Mouse (Mus musculus) neural tube, embryonic 12.5 days (tissue): ENCODE measurements at regions not wholly inside any gene's neighbourhood (a gene's known extent, or its start where the extent isn't known, plus 50 kb on each side); places are given as distances from the start of the nearest gene placed in this dataset.
"Not testable (repeated sequence)": the region's sequence is repeated elsewhere in the genome, so short reads cannot be mapped to it uniquely, and the experiment has no call there.

Source experiments
- ATAC-seq: fragments of 200-750 bp; cut with Nextera tagmentation; 2 replicates; pipeline ENCODE4 v1.8.0; 2017; ENCODE audit warnings: low read depth, mild to moderate bottlenecking, moderate TSS enrichment, moderate library complexity; ENCODE audit not compliant: low FRiP score
- H3K27ac ChIP-seq: fragments of 300-500 bp; sonication (generic); 2 replicates; pipeline ENCODE4 v1.5.1; 2016
- H3K27me3 ChIP-seq: fragments of 300-500 bp; sonication (generic); replicated peaks from 2 replicates; pipeline ENCODE4 v1.6.1; 2016; ENCODE audit warnings: mild to moderate bottlenecking
- H3K36me3 ChIP-seq: fragments of 300-500 bp; sonication (generic); 2 replicates; pipeline ENCODE4 v1.6.1; 2016; ENCODE audit warnings: mild to moderate bottlenecking
- H3K4me1 ChIP-seq: fragments of 300-500 bp; sonication (generic); 2 replicates; pipeline ENCODE4 v1.6.1; 2016
- H3K4me2 ChIP-seq: fragments of 300-500 bp; sonication (generic); replicated peaks from 2 replicates; pipeline ENCODE4 v1.6.1; 2016; ENCODE audit warnings: mild to moderate bottlenecking
- H3K4me3 ChIP-seq: fragments of 300-500 bp; sonication (generic); 2 replicates; pipeline ENCODE4 v1.5.1; 2016
- H3K9ac ChIP-seq: fragments of 300-500 bp; sonication (generic); 2 replicates; pipeline ENCODE4 v1.6.1; 2016; ENCODE audit warnings: mild to moderate bottlenecking
- H3K9me3 ChIP-seq: fragments of 300-500 bp; sonication (generic); 2 replicates; pipeline ENCODE4 v1.6.1; 2016; ENCODE audit warnings: mild to moderate bottlenecking
- WGBS: fragments of 180-500 bp; shearing (Covaris S2); methylation state at CpG from one replicate; pipeline ENCODE4 v1.1.7; 2016; 5-methylcytosine and 5-hydroxymethylcytosine counted together

DNA sequence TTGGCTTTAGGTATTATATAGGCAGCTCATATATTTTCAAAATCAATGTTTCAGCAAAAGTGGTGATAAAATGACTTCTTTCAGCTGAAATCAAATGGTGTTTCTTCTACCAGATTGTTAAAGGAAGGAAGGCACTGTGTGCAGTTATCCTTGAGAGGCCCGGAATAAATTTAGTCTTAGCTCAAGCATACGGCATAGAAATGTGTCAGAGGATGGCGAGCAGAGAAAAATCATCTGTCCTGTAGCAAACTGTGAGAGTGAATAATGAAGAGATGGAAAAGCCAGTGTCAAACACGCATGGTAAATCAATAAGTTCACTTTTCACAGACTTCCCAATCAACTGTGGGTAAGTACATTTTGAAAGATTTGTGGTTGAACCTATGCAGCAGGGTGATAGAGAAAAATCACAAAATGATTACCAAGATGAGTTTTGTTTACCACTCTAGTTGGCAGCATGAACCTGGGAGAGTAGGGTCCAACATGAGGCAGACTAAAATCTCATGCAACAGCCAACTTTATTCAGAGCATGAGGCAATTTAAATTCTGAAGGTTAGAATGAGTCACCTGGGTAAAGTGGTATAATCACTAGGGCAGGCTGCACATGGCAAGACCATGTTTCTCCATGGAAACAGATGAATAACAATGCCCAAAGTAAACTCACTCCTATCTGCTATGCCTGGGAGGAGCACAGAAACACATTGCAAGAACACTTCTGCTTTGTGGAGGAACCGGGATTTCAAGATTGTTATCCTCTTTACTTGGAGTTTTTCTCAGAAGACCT, 55.7 kb downstream of the AI429214 start:
- Histone ChIP-seq H3K4me1 (no peaks in the 10 kb centered on the region), H3K4me2 (no peak overlapping the region), H3K9ac (no peak overlapping the region), H3K27ac (no peak overlapping the region), H3K9me3 (no peaks in the 10 kb centered on the region), H3K27me3 (no peaks in the 10 kb centered on the region), H3K4me3 (no peak overlapping the region), H3K36me3 (no peaks in the 10 kb centered on the region)
- 89% methylated on average over 5 of the region's 5 CpGs for WGBS
- no peak for ATAC-seq

- Histone ChIP-seq H3K27me3 (no peaks in the 10 kb centered on the region), H3K4me1 (no peaks in the 10 kb centered on the region), H3K9ac (no peak overlapping the region), H3K27ac (no peak overlapping the region), H3K9me3 (no peaks in the 10 kb centered on the region), H3K36me3 (no peaks in the 10 kb centered on the region), H3K4me2 (no peak overlapping the region), H3K4me3 (no peak overlapping the region)
- ATAC-seq: no peak
- 84% methylated on average over 6 of the region's 6 CpGs for WGBS
Observed at GRCm38 (mm10) chr8:37049969-37050683, 56.7 kb downstream of the AI429214 start.

DNA sequence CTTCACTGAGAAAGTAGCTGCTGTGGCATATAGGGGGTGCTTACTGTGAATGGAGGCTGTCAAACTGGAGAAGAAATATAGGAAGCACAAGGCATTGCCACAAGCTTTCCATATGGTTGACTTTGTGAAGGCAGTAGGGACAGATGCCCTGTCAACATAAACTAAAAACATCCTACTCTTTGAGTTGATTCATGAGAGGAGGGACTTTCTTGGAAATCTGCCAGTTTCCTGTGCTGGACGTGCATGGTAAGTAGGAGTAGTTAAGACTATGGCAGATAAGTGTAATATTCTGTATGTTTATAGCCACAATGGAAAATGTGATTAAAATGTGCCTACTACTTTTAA, 57.3 kb downstream of the AI429214 start:
- H3K27ac ChIP-seq: no peak overlapping the region
- peak; percentile 29; the same call in 1 of the 2 replicates for ATAC-seq
- no peaks in the 10 kb centered on the region for H3K36me3 ChIP-seq
- no peak overlapping the region for H3K4me3 ChIP-seq
- 40% methylated on average over 1 of the region's 1 CpGs for WGBS
- no peaks in the 10 kb centered on the region for H3K4me1 ChIP-seq
- H3K9ac ChIP-seq: no peak overlapping the region
- H3K27me3 ChIP-seq: no peaks in the 10 kb centered on the region
- no peaks in the 10 kb centered on the region for H3K9me3 ChIP-seq
- H3K4me2 ChIP-seq: no peak overlapping the region

DNA sequence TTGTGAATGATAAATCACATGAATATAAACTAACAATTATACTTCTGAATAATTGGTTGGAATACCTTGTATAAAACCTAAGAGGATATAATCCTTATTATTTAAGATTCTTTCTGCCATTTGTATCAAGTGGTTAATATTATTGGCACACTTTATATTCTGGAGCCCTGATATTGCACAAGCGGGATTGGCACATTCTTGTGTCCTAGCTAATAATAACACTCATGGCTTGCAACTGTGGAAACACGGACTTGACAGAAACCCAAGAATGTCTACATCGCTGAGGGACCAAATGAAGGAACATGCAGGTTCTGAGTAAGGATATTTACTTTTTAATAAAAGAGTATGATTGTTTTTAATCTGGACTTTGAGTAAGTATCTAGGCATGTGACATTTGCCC, 63.0 kb downstream of the AI429214 start:
- H3K27ac ChIP-seq: no peak overlapping the region
- H3K4me2 ChIP-seq: no peak overlapping the region
- H3K36me3 ChIP-seq: no peaks in the 10 kb centered on the region
- ATAC-seq: no peak
- H3K9me3 ChIP-seq: no peaks in the 10 kb centered on the region
- 89% methylated on average over 3 of the region's 3 CpGs for WGBS
- H3K4me1 ChIP-seq: no peaks in the 10 kb centered on the region
- no peaks in the 10 kb centered on the region for H3K27me3 ChIP-seq
- no peak overlapping the region for H3K4me3 ChIP-seq
- no peak overlapping the region for H3K9ac ChIP-seq

DNA sequence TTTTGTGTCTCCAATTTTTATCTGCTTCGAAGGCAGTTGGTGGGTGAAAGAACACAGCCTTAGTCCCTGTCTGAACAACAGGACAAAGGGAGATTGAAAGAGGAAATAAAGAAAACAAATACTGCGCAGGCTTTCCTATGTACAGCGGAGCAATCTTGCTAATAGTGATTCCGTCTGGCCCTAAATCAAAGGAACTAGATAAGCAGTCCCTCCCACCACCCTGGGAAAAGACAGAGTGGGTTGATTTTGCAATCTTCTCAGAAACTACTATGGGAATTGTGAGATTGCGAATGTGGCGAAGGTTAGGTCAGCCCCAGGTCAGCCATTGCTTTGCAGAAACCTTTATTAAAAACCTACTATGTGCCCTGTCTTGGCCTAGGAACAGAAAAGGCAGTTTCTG, 65.0 kb downstream of the AI429214 start:
- Histone ChIP-seq H3K9ac (no peak overlapping the region), H3K4me2 (no peak overlapping the region), H3K9me3 (no peaks in the 10 kb centered on the region), H3K36me3 (no peaks in the 10 kb centered on the region), H3K27me3 (no peaks in the 10 kb centered on the region), H3K27ac (no peak overlapping the region), H3K4me3 (no peak overlapping the region), H3K4me1 (no peaks in the 10 kb centered on the region)
- ATAC-seq: no peak
- WGBS: 80% methylated on average over 6 of the region's 6 CpGs

DNA sequence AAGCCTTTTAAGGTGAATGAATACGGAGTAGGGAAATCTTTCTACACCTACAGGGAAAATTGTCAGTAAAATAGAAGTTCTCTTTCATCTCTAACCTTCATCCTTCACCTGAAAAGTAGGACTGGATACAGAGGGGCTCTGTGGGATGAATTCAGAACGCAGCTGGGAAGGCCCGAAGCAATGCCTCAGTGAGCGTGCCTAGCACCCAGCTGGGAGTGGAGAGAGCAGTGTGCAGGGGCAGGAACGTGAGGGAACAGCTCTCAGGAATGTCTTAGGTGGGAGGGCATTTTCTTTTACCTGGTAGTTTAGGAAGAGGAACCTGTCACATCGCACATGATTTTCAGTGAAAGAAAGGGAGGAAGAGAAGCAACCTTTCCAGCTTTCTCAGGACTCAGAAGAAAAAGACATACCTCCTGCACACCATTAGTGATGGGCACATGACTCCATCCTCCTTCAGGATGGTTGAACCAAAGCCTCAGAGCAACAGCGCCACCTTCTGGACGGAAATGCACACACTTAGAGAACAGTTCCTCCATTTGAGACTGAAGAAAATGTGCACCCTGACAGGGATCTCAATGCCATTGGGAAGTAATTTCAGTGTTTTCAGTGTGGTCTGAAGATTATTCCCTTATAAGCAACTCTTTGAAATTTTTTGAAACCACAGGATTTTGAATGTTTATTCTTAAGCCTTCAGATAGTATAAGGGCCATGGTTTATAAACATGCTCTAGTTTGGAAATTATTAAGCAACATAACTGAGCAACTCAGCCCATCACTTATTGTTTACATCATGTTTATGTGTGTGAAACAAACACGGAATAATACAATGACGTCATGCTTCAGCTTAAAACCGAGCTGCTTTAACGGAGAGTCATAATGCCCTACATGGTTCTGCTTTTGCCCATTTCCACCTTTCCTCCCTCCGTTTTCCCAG, 68.9 kb downstream of the AI429214 start:
- WGBS: 30% methylated on average over 13 of the region's 13 CpGs
- no peaks in the 10 kb centered on the region for H3K36me3 ChIP-seq
- no peaks in the 10 kb centered on the region for H3K9me3 ChIP-seq
- ATAC-seq: peak; percentile 86
- no peak overlapping the region for H3K27ac ChIP-seq
- H3K4me3 ChIP-seq: no peak overlapping the region
- H3K27me3 ChIP-seq: no peaks in the 10 kb centered on the region
- H3K9ac ChIP-seq: no peak overlapping the region
- no peak overlapping the region for H3K4me2 ChIP-seq
- no peaks in the 10 kb centered on the region for H3K4me1 ChIP-seq

- no peaks in the 10 kb centered on the region for H3K4me1 ChIP-seq
- H3K9me3 ChIP-seq: no peaks in the 10 kb centered on the region
- H3K27ac ChIP-seq: no peak overlapping the region
- H3K9ac ChIP-seq: no peak overlapping the region
- no peaks in the 10 kb centered on the region for H3K36me3 ChIP-seq
- WGBS: 22% methylated on average over 12 of the region's 12 CpGs
- no peak overlapping the region for H3K4me2 ChIP-seq
- peak; percentile 68 for ATAC-seq
- H3K4me3 ChIP-seq: no peak overlapping the region
- no peaks in the 10 kb centered on the region for H3K27me3 ChIP-seq
Observed at GRCm38 (mm10) chr8:37063764-37064331, 70.4 kb downstream of the AI429214 start.

- Histone ChIP-seq H3K27ac (no peak overlapping the region), H3K9ac (no peak overlapping the region), H3K4me3 (no peak overlapping the region), H3K9me3 (no peaks in the 10 kb centered on the region), H3K27me3 (no peaks in the 10 kb centered on the region), H3K4me2 (no peak overlapping the region), H3K4me1 (no peaks in the 10 kb centered on the region), H3K36me3 (no peaks in the 10 kb centered on the region)
- no peak for ATAC-seq
- 28% methylated on average over 2 of the region's 2 CpGs for WGBS
Observed at GRCm38 (mm10) chr8:37072905-37073304, 79.5 kb downstream of the AI429214 start.

DNA sequence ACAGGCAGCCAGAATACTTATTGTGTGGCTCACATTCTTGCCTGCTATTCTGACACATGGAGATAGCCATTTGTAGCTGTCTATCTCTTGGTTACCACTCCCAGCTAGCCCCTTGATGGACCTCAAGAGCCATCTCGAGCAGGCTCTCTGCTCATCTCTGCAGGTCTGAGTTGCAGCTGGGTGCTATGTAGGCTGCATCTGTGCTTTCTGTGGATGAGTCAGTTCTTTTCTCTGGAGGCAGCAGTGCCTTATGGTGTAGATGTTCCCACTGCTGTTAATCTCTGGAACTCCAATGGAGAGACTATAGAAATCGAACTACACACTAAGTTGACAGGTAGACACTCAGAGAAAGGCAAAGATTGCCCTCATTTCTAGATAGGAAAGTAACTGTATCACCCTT, 106.3 kb downstream of the AI429214 start:
- 72% methylated on average over 2 of the region's 2 CpGs for WGBS
- Histone ChIP-seq H3K4me3 (no peak overlapping the region), H3K36me3 (no peaks in the 10 kb centered on the region), H3K4me1 (no peaks in the 10 kb centered on the region), H3K27ac (no peak overlapping the region), H3K27me3 (no peaks in the 10 kb centered on the region), H3K9ac (no peak overlapping the region), H3K4me2 (no peak overlapping the region), H3K9me3 (no peaks in the 10 kb centered on the region)
- ATAC-seq: no peak

GRCm38 (mm10) chr8:37112386-37112785, 119.0 kb downstream of the AI429214 start:
- H3K27ac ChIP-seq, H3K4me2 ChIP-seq, H3K27me3 ChIP-seq, H3K9me3 ChIP-seq, H3K9ac ChIP-seq, H3K4me3 ChIP-seq, ATAC-seq, H3K4me1 ChIP-seq, H3K36me3 ChIP-seq: not testable (repeated sequence)

GRCm38 (mm10) chr8:37125834-37126233, 132.4 kb downstream of the AI429214 start:
- no peak overlapping the region for H3K4me3 ChIP-seq
- no peaks in the 10 kb centered on the region for H3K36me3 ChIP-seq
- H3K27ac ChIP-seq: no peak overlapping the region
- H3K4me2 ChIP-seq: no peak overlapping the region
- H3K4me1 ChIP-seq: no peaks in the 10 kb centered on the region
- 0 out of 2 replicates have a peak, but pooled peaks cover 4% of the 10 kb centered on the region for H3K9me3 ChIP-seq
- no peak overlapping the region for H3K9ac ChIP-seq
- ATAC-seq: no peak
- H3K27me3 ChIP-seq: no peaks in the 10 kb centered on the region

DNA sequence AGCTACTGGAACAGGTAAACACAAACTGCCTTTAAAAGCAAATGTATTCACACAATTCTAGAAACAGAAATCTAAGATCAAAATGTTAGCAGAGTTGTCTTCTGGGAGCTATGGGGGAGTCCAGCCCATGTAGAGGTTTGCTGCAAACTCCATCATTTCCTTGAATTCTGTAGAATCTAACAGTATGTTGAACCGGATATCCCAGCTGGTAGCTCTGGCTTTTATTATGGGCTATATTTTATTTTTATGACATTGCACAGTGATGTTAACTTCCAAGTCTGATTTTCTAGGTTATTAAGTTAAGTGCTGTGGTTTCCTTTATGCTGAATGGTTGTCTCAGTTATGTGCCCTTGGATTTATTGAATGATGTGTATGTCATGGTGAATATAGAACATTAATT, 136.3 kb downstream of the AI429214 start:
- H3K9ac ChIP-seq: no peak overlapping the region
- ATAC-seq: no peak
- H3K27ac ChIP-seq: no peak overlapping the region
- no peaks in the 10 kb centered on the region for H3K4me1 ChIP-seq
- H3K4me2 ChIP-seq: no peak overlapping the region
- H3K27me3 ChIP-seq: no peaks in the 10 kb centered on the region
- no peaks in the 10 kb centered on the region for H3K36me3 ChIP-seq
- no peaks in the 10 kb centered on the region for H3K9me3 ChIP-seq
- 71% methylated on average over 1 of the region's 1 CpGs for WGBS
- H3K4me3 ChIP-seq: no peak overlapping the region
